8 mouse cellular contexts compared by ENCODE assay signal in genomic region chr8:26961251-26962063, GRCm38 (mm10). TPM values are rescaled to one million over a fixed set of nuclear protein-coding genes. Genes with fewer than 3 reads are reported as not detected.
DNase-seq lines count a peak whose midpoint lies in the region; ATAC-seq and TF ChIP-seq lines count a peak whose summit lies in the region.

No protein-coding gene starts in this region.

- H3K9me3 ChIP-seq in embryonic facial prominence, embryonic 10.5 days: no peaks in the 10 kb centered on the region
- no peaks in the 10 kb centered on the region for H3K9me3 ChIP-seq in hindbrain, postnatal 0 days (ENCODE audit: low read length)
- no peaks in the 10 kb centered on the region for H3K9me3 ChIP-seq in midbrain, embryonic 15.5 days

- peak overlapping the region; percentile 73 for H3K27ac ChIP-seq in embryonic facial prominence, embryonic 10.5 days (replicated peaks)
- H3K27ac ChIP-seq in hindbrain, postnatal 0 days: peak overlapping the region; percentile 8; the same call in 1 of the 2 replicates
- H3K27ac ChIP-seq in midbrain, embryonic 15.5 days: peak overlapping the region; percentile 9; the same call in 1 of the 2 replicates

- intact Hi-C loops in heart, postnatal 25 days (cut with DNase I): no loop called here

- H3K36me3 ChIP-seq in embryonic facial prominence, embryonic 10.5 days (replicated peaks): no peaks in the 10 kb centered on the region
- H3K36me3 ChIP-seq in hindbrain, postnatal 0 days (ENCODE audit: insufficient read depth, low read length): no peaks in the 10 kb centered on the region
- H3K36me3 ChIP-seq in midbrain, embryonic 15.5 days (replicated peaks): no peaks in the 10 kb centered on the region

- 9% methylated on average over 15 of the region's 15 CpGs for WGBS in embryonic facial prominence, embryonic 10.5 days
- WGBS in hindbrain, postnatal 0 days: 14% methylated on average over 15 of the region's 15 CpGs
- WGBS in midbrain, embryonic 15.5 days: 7% methylated on average over 15 of the region's 15 CpGs

- peak; percentile 95 for ATAC-seq in hindbrain, postnatal 0 days
- peak; percentile 94 for ATAC-seq in midbrain, embryonic 15.5 days (replicated peaks)
- no peak for ATAC-seq in erythroblast, adult 5-6 weeks (replicated peaks; ENCODE audit: low FRiP score, poor library complexity, severe bottlenecking)

- no peak overlapping the region for H3K4me2 ChIP-seq in hindbrain, postnatal 0 days (ENCODE audit: low read depth, low read length)
- 0 out of 2 replicates have a peak overlapping the region, but pooled peaks have one; percentile 5 for H3K4me2 ChIP-seq in midbrain, embryonic 15.5 days

- no peak for TF ChIP-seq CTCF in hindbrain, postnatal 0 days (IDR thresholded peaks at IDR 0.05; ENCODE audit: low read depth)

- peak; percentile 89 for DNase-seq in heart, adult 11 months
- DNase-seq in heart, postnatal 25 days (ENCODE audit: low spot score): no peak
- peak; percentile 8 for DNase-seq in ES-CJ7 (ENCODE audit: low read depth, low spot score)
- DNase-seq in embryonic facial prominence, embryonic 10.5 days (ENCODE audit: low spot score): peak; percentile 83
- DNase-seq in hindbrain, postnatal 0 days (ENCODE audit: low spot score): peak; percentile 71
- DNase-seq in spleen, postnatal 14 days (ENCODE audit: low spot score in 2 of 2): no peak

- no peak overlapping the region for H3K9ac ChIP-seq in hindbrain, postnatal 0 days (replicated peaks; ENCODE audit: low read length)
- no peak overlapping the region for H3K9ac ChIP-seq in midbrain, embryonic 15.5 days

- peak overlapping the region; percentile 23 for H3K4me3 ChIP-seq in embryonic facial prominence, embryonic 10.5 days
- H3K4me3 ChIP-seq in hindbrain, postnatal 0 days (ENCODE audit: low read length): no peak overlapping the region
- no peak overlapping the region for H3K4me3 ChIP-seq in midbrain, embryonic 15.5 days

- H3K4me1 ChIP-seq in embryonic facial prominence, embryonic 10.5 days: peaks cover 41% of the 10 kb centered on the region
- no peaks in the 10 kb centered on the region; the same call in 1 of the 2 replicates for H3K4me1 ChIP-seq in hindbrain, postnatal 0 days (ENCODE audit: insufficient read depth, low read length)
- peaks cover 7% of the 10 kb centered on the region for H3K4me1 ChIP-seq in midbrain, embryonic 15.5 days

- H3K27me3 ChIP-seq in embryonic facial prominence, embryonic 10.5 days (replicated peaks; ENCODE audit: low read depth, poor library complexity, severe bottlenecking): peaks cover 72% of the 10 kb centered on the region
- no peaks in the 10 kb centered on the region for H3K27me3 ChIP-seq in hindbrain, postnatal 0 days (ENCODE audit: insufficient read depth, low read length)
- H3K27me3 ChIP-seq in midbrain, embryonic 15.5 days (replicated peaks): 0 out of 2 replicates have a peak, but pooled peaks cover 6% of the 10 kb centered on the region

RNA-seq across cellular contexts. Expression of gene Zfp703, which starts 15.7 kb away (rescaled TPM):
- total RNA-seq in heart, postnatal 25 days (2021): 10 to 100 TPM; 15.1 to 16.2 TPM
- polyA plus RNA-seq in embryonic facial prominence, embryonic 10.5 days (2016; fragmentation: Nextera tagmentation; extraction: Ambion mirVana): 17.7 and 19.4 TPM in 2 replicates
- 19.0 and 24.0 TPM in 2 replicates for total RNA-seq in hindbrain, postnatal 0 days (2014; rRNA removed)
- 14.6 and 17.8 TPM in 2 replicates for polyA plus RNA-seq in hindbrain, postnatal 0 days (2015; fragmentation: Nextera tagmentation; extraction: Ambion mirVana)
- 8.9 and 9.5 TPM in 2 replicates for polyA plus RNA-seq in midbrain, embryonic 15.5 days (2015; fragmentation: Nextera tagmentation; extraction: Ambion mirVana)
- total RNA-seq in erythroblast, adult 5-6 weeks (2015; ENCODE audit: low replicate concordance): 4.8 and 8.6 TPM in 2 replicates
- 0.56 and 1.2 TPM in 2 replicates for total RNA-seq in erythroblast, adult 5-6 weeks (2017; ENCODE audit: low replicate concordance)

Comparison
In these comparisons a context has a peak if more than half of its experiments do, and no peak if none do; other contexts are left out.
1. DNase-seq: peak in heart, adult 11 months (single experiment), ES-CJ7 (single experiment), embryonic facial prominence, embryonic 10.5 days (single experiment) and hindbrain, postnatal 0 days (single experiment); none in heart, postnatal 25 days (single experiment) and spleen, postnatal 14 days (0 of 2).
2. H3K27ac ChIP-seq: peak in every context shown above with its lines; median percentile 73 in embryonic facial prominence, embryonic 10.5 days; 9 in midbrain, embryonic 15.5 days; 8 in hindbrain, postnatal 0 days.